Mouse (Mus musculus) hindbrain, embryonic 16.5 days (tissue): ENCODE measurements around the gene Mog. TPM values are rescaled to one million over a fixed set of nuclear protein-coding genes. Genes with fewer than 3 reads are reported as not detected.
A peak's percentile ranks its signal among the peaks of the same experiment; 100 is the strongest.

Source experiments
- ATAC-seq: fragments of 200-750 bp; cut with Nextera tagmentation; 2 replicates; pipeline ENCODE4 v1.8.0; 2017; ENCODE audit warnings: moderate TSS enrichment, moderate library complexity
- H3K27ac ChIP-seq: fragments of 300-500 bp; sonication (generic); 2 replicates; pipeline ENCODE4 v1.5.1; 2014; ENCODE audit warnings: low read depth, mild to moderate bottlenecking, control low read depth, low read length, moderate library complexity
- H3K27me3 ChIP-seq: fragments of 300-500 bp; sonication (generic); replicated peaks from 2 replicates; pipeline ENCODE4 v1.6.1; 2014; ENCODE audit warnings: low read length; ENCODE audit not compliant: control insufficient read depth, insufficient read depth
- H3K36me3 ChIP-seq: fragments of 300-500 bp; sonication (generic); 2 replicates; pipeline ENCODE4 v1.6.1; 2014; ENCODE audit warnings: mild to moderate bottlenecking, low read length, moderate library complexity, mixed read lengths; ENCODE audit not compliant: control insufficient read depth, insufficient read depth
- H3K4me1 ChIP-seq: fragments of 300-500 bp; sonication (generic); 2 replicates; pipeline ENCODE4 v1.6.1; 2014; ENCODE audit warnings: low read depth, low read length; ENCODE audit not compliant: control insufficient read depth, insufficient read depth
- H3K4me2 ChIP-seq: fragments of 300-500 bp; sonication (generic); 2 replicates; pipeline ENCODE4 v1.6.1; 2014; ENCODE audit warnings: mild to moderate bottlenecking, low read length, control low read depth, moderate library complexity
- H3K4me3 ChIP-seq: fragments of 300-500 bp; sonication (generic); 2 replicates; pipeline ENCODE4 v1.5.1; 2014; ENCODE audit warnings: mild to moderate bottlenecking, low read length, control low read depth, moderate library complexity
- H3K9ac ChIP-seq: fragments of 300-500 bp; sonication (generic); 2 replicates; pipeline ENCODE4 v1.6.1; 2014; ENCODE audit warnings: low read depth, mild to moderate bottlenecking, control low read depth, low read length, moderate library complexity
- H3K9me3 ChIP-seq: fragments of 300-500 bp; sonication (generic); 2 replicates; pipeline ENCODE4 v1.6.1; 2014; ENCODE audit warnings: mild to moderate bottlenecking, low read length, moderate library complexity; ENCODE audit not compliant: control insufficient read depth
- WGBS: fragments of 180-500 bp; shearing (Covaris S2); extraction: QIAGEN DNeasy Blood & Tissue Kit; methylation state at CpG from one replicate; pipeline ENCODE4 v1.1.7; 2014; 5-methylcytosine and 5-hydroxymethylcytosine counted together
- polyA plus RNA-seq: library from polyadenylated mRNA; unstranded; fragments of >200 nt; fragmentation: Nextera tagmentation; extraction: Ambion mirVana; gene quantifications from 2 replicates; pipeline ENCODE4 v1.2.1, GENCODE M21; 2015

Mog gene
- polyA plus RNA-seq, 1 experiment from 2014 or later, result 1.6 TPM

DNA sequence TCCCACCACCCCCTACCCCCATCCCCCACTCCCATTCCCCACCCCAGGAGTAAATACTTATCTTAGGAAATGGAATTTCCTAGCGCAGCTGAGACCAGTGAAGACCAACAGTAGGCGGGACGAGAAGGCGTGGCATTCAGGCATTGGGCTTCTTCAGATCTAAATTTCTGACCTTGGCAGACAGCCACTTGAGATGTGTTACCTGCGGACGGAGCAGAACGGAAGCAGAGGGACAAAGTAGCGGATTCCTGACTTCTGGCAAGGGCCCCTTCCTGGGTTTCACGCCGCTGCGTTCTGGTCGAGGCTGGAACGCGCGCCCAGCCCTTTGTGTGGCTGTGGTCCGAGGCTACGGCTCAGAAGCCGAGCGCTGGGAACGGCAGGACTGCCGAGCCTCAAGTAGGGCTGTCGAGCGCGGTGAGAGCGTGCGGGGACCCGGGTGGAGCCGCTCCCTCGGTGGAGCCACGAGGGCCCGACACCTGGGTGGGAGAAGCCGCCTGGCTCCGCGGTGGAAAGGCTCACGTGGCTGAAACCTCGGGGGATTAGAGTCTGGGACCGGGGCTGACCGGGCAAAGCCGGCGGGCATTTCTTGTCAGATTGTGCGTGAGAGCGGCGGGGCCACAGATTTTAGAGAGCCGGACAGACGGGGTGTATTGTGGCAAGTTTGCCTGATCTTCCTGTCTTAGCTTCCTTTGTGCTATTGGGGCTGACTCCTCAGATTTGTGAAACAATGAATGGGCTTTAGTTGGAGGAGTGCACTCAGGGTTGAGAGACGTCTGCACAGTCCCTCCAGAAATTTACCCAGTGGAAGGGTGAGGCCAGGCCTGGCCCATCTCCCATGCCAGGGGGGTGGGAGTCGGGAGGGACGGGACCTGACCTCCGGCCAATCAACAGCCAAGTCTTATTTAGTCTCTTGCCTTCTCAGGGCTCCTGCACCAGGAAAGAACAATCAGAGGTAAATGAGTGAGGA, 20.6 kb downstream of the Mog start:
- no peaks in the 10 kb centered on the region for H3K27me3 ChIP-seq
- ATAC-seq, result peak; percentile 90
- H3K4me1 ChIP-seq, result peaks cover 6% of the 10 kb centered on the region
- H3K9ac ChIP-seq, result peak overlapping the region; percentile 96
- H3K27ac ChIP-seq, result peak overlapping the region; percentile 96
- peak overlapping the region; percentile 82 for H3K4me3 ChIP-seq
- peaks cover 9% of the 10 kb centered on the region for H3K36me3 ChIP-seq
- no peaks in the 10 kb centered on the region for H3K9me3 ChIP-seq
- H3K4me2 ChIP-seq, result peak overlapping the region; percentile 67
- WGBS, result under 1% methylated on average over 49 of the region's 49 CpGs

DNA sequence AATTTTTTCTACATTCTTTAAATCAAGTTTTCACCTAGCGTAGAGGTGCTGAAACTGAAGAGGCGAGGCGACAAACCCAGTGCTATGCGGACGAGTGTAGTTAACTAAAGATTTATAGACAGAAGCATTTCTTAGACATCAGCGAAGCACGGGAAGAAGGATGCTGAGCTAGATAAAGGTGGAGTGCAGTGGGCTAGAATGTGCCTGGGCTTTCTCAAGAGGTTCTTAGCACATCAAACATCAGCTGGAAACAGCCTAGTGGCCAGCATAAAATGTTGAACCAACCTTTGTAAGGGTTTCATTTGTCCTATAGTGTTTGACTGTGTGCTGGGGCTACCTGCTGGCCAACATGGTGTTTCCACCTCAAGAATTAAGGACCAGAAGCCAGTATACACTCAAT, 22.3 kb downstream of the Mog start, which contains the start of gene Zfp57:
Zfp57 (plus strand) TSS at position 301 of the 400 bp plus-strand sequence.
- no peak for ATAC-seq
- Histone ChIP-seq H3K27me3 (no peaks in the 10 kb centered on the region), H3K9ac (no peak within 1 kb of the TSS), H3K9me3 (no peaks in the 10 kb centered on the region), H3K4me2 (peak within 1 kb of the TSS; percentile 67), H3K36me3 (peaks cover 6% of the 10 kb centered on the region), H3K27ac (no peak within 1 kb of the TSS), H3K4me3 (peak within 1 kb of the TSS; percentile 82), H3K4me1 (peaks cover 6% of the 10 kb centered on the region)
- WGBS, result 93% methylated on average over 7 of the region's 7 CpGs

DNA sequence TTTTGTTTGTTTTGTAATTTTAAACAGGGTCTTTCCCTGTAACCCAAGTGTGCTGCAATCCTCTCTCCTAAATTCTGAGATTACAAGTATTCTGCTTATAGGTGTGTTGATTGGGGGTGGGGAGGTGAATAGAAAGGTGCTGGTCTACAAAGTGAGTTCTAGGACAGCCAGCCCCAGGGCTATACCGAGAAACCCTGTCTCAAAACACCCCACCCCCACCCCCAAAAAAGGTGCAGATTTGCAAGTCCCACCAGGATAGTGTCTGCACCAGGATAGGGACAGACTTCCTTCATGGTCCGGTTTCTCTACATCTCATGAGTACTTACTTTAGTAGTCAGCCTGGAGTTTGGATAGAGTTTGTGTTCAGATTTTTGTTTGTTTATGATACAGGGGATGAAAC, 24.7 kb downstream of the Mog start:
- no peaks in the 10 kb centered on the region for H3K27me3 ChIP-seq
- no peaks in the 10 kb centered on the region; the same call in 1 of the 2 replicates for H3K4me1 ChIP-seq
- H3K9me3 ChIP-seq, result no peaks in the 10 kb centered on the region
- WGBS, result 80% methylated on average over 2 of the region's 2 CpGs
- no peaks in the 10 kb centered on the region for H3K36me3 ChIP-seq
- no peak overlapping the region for H3K27ac ChIP-seq
- ATAC-seq, result no peak
- no peak overlapping the region for H3K9ac ChIP-seq
- no peak overlapping the region for H3K4me2 ChIP-seq
- H3K4me3 ChIP-seq, result no peak overlapping the region

DNA sequence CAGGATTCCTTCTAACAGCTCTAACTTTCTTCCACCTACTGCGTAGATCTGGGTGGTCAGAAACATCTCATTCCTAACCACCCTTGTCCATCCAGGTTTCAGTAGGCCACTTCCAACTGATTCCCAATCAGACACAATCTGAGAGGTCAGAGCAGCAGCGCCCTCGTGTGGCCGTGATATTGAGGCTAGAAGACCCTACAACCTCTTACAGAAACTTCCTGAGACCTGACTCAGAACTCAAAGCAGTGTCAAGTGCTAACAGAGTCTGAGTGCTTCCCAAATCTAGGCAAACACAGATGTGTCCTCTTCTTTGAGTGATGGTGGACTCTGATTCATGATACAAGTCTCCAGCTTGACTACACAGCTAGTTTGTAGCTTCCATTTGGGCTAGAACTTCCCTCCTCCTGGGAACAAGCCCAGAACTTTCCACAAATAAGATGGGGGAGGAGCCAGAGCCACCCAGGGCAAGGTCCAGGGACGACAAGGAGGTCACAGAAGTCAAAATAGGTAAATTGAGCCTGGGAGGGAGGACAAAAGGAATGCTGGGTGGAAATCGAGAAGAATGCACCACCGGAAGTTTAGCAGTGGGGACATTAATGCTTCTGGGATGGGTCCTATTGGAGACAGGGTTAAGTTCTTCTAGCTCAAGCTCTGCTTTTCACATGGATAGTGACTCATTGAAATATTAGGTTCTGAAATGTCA, 26.0 kb downstream of the Mog start:
- Histone ChIP-seq H3K27me3 (no peaks in the 10 kb centered on the region), H3K4me1 (no peaks in the 10 kb centered on the region; the same call in 1 of the 2 replicates), H3K27ac (no peak overlapping the region), H3K9me3 (no peaks in the 10 kb centered on the region), H3K4me3 (no peak overlapping the region), H3K4me2 (no peak overlapping the region), H3K36me3 (no peaks in the 10 kb centered on the region), H3K9ac (no peak overlapping the region)
- WGBS, result 33% methylated on average over 7 of the region's 7 CpGs
- no peak for ATAC-seq

DNA sequence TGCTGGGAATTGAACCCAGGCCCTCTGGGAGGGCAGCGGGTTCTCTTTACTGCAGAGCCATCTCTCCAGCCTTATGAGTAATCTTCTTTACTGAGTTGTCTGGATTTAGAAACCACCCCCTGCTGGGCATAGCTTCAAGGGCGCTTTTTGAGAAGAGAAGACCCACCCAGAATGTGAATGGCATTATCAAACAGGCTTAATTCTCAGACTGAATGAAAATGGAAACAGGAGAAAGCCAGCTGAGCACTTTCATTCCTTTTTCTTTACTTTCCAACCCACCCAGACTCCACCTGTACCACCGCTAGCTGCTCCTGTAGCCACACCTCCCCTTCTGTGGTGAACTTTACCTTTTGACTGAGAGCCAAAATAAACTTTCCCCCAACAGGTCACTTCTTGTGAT, 27.8 kb downstream of the Mog start:
- Histone ChIP-seq H3K4me1 (no peaks in the 10 kb centered on the region), H3K4me2 (no peak overlapping the region), H3K27me3 (no peaks in the 10 kb centered on the region), H3K9ac (no peak overlapping the region), H3K4me3 (no peak overlapping the region), H3K36me3 (no peaks in the 10 kb centered on the region), H3K9me3 (no peaks in the 10 kb centered on the region), H3K27ac (no peak overlapping the region)
- no peak for ATAC-seq
- WGBS, result 68% methylated on average over 3 of the region's 3 CpGs

DNA sequence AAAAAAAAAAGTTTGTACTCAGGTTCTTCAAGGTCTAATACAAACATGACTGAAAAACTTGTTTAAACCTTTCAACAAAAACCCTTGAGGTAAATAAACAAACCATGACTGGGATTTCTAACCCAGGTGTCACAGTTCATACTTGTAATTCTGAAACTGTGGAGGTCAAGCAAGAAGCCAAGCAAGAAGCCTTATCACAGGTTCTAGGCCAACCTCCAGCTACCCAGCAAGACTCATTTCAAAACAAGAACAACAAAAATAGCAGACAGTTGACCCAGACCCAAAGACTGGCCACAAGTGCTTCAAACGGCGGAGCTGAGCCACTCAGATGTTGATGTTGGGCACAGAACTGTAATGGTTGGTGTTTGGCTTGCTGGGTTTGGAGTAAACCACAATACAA, 28.7 kb downstream of the Mog start:
- 80% methylated on average over 2 of the region's 2 CpGs for WGBS
- Histone ChIP-seq H3K27ac (no peak overlapping the region), H3K9me3 (no peaks in the 10 kb centered on the region), H3K27me3 (no peaks in the 10 kb centered on the region), H3K4me3 (no peak overlapping the region), H3K4me2 (no peak overlapping the region), H3K36me3 (no peaks in the 10 kb centered on the region), H3K4me1 (no peaks in the 10 kb centered on the region), H3K9ac (no peak overlapping the region)
- no peak for ATAC-seq

DNA sequence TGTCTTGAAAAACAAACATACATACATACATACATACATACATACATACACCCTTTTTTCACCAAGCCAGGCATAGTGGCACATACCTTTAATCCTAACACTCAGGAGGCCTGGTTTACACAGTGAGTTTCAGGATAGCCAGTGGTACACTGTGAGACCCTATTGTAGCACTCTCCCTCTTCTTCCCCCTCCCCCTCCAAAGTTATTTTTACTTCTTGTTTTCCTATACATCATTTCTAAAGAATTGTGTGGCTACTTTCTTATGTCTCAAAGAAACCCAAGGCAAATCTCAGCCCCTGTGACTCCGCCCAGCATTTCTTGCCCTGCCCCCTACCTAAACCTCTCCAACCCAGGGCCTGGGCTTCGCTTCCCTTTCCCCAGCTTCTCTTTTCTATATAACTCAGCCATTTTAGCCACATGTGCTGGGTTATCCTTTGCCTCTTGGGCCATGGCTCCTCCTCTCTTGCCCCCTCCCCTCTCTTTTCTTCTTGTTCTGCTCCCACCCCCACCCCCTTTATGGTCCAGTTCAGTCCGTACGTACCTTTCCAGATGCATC, 29.4 kb downstream of the Mog start:
- ATAC-seq, result no peak
- WGBS, result 92% methylated on average over 4 of the region's 4 CpGs
- H3K27ac ChIP-seq, result no peak overlapping the region
- H3K27me3 ChIP-seq, result 0 out of 2 replicates have a peak, but pooled peaks cover 2% of the 10 kb centered on the region
- H3K4me2 ChIP-seq, result no peak overlapping the region
- no peak overlapping the region for H3K9ac ChIP-seq
- no peaks in the 10 kb centered on the region for H3K36me3 ChIP-seq
- no peak overlapping the region for H3K4me3 ChIP-seq
- no peaks in the 10 kb centered on the region for H3K4me1 ChIP-seq
- H3K9me3 ChIP-seq, result no peaks in the 10 kb centered on the region

DNA sequence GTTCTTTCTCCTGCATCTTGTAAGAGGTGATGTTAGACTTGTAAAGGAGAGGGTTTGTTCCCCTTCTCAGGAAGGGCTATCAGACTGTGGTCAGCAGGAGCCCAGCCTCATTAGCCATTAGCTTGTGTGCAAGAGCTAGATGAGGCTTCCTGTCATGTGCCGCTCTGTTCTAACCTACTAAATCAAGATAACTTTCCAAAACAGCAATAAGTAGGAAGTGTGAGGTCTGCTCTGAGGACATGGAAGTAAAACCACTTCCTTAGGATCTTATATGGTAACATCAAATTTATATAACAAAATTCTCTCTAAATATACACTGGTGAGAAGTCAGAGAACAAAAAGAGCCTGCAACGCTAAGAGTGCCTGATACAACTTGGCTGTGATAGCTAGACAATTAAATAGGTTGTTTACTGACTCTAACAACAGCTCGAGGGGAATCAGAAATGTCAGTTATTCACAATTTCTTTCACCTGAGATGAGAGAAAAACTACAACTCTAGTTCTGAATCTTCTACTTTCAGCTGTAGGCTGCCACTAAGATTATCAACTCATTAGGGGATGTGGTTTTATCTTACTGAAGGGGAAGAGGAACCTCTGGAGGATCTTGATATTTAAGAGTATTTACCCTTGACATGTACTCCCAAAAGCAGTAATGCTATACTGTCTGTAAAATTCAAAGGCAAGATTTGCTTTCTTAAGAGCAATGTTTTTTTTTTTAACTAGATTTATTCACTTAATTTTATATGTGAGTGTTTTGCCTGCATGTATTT, 30.7 kb downstream of the Mog start:
- Histone ChIP-seq H3K4me3 (no peak overlapping the region), H3K27ac (no peak overlapping the region), H3K36me3 (no peaks in the 10 kb centered on the region), H3K9ac (no peak overlapping the region), H3K9me3 (no peaks in the 10 kb centered on the region), H3K4me2 (no peak overlapping the region), H3K4me1 (no peaks in the 10 kb centered on the region), H3K27me3 (peaks cover 2% of the 10 kb centered on the region; the same call in 1 of the 2 replicates)
- no peak for ATAC-seq
- WGBS, result 78% methylated on average over 3 of the region's 3 CpGs
